Mouse (Mus musculus) liver, adult 2 months (tissue): ENCODE data around the gene 4930544G11Rik. TPM values are rescaled to one million over a fixed set of nuclear protein-coding genes. Genes with fewer than 3 reads are reported as not detected.

Experiments
- DNase-seq: peaks from one replicate; pipeline ENCODE4 v3.0.0-alpha.2; 2011; ENCODE audit warnings: low read depth, low spot score; ENCODE audit errors: extremely low read depth
- H3K27ac ChIP-seq: fragments of 200-500 bp; replicated peaks from 2 replicates; pipeline ENCODE4 v1.5.1; 2012; ENCODE audit warnings: low read depth, mild to moderate bottlenecking, control low read depth, inconsistent platforms, low read length; ENCODE audit not compliant: insufficient read depth
- H3K27me3 ChIP-seq: fragments of 200-500 bp; 2 replicates; pipeline ENCODE4 v1.6.1; 2012; ENCODE audit warnings: mild to moderate bottlenecking, moderate library complexity, low read length, inconsistent platforms; ENCODE audit not compliant: control insufficient read depth, insufficient read depth
- H3K36me3 ChIP-seq: fragments of 200-500 bp; 2 replicates; pipeline ENCODE4 v1.6.1; 2012; ENCODE audit warnings: low read length, inconsistent platforms; ENCODE audit not compliant: control insufficient read depth, insufficient read depth
- H3K4me1 ChIP-seq: fragments of 200-500 bp; 2 replicates; pipeline ENCODE4 v1.6.1; 2011; ENCODE audit warnings: low read length; ENCODE audit not compliant: control insufficient read depth, insufficient read depth
- H3K4me3 ChIP-seq: fragments of 200-500 bp; 2 replicates; pipeline ENCODE4 v1.5.1; 2011; ENCODE audit warnings: low read depth, mild to moderate bottlenecking, control low read depth, low read length, moderate library complexity; ENCODE audit not compliant: insufficient read depth
- H3K79me2 ChIP-seq: fragments of 200-500 bp; 2 replicates; pipeline ENCODE4 v1.6.1; 2012; ENCODE audit warnings: inconsistent platforms, mild to moderate bottlenecking, low read length, moderate library complexity; ENCODE audit not compliant: control insufficient read depth, insufficient read depth
- H3K9ac ChIP-seq: fragments of 200-500 bp; 2 replicates; pipeline ENCODE4 v1.6.1; 2012; ENCODE audit warnings: low read depth, mild to moderate bottlenecking, control low read depth, inconsistent platforms, low read length
- CTCF ChIP-seq: fragments of 200-500 bp; IDR thresholded peaks from 2 replicates; pipeline ENCODE4 v1.5.1; 2011; ENCODE audit warnings: low read depth, low read length, control low read depth
- POLR2A ChIP-seq: fragments of 200-500 bp; IDR thresholded peaks from 2 replicates; pipeline ENCODE4 v1.6.1; 2011; ENCODE audit warnings: low read length, control low read depth; ENCODE audit not compliant: insufficient read depth; ENCODE audit errors: extremely low read depth
- WGBS: fragments of 180-500 bp; shearing (Covaris S2); methylation state at CpG from one replicate; pipeline ENCODE4 v1.1.7; 2018; 5-methylcytosine and 5-hydroxymethylcytosine counted together
- polyA plus RNA-seq: library from polyadenylated mRNA; depleted of rRNA; stranded (reverse); fragments of >200 nt; gene quantifications from 2 replicates; pipeline ENCODE4 v1.2.3, GENCODE M21; 2012; rRNA removed
- total RNA-seq: library from RNA; depleted of rRNA; stranded (reverse); fragments of >200 nt; gene quantifications from 2 replicates; pipeline ENCODE4 v1.2.3, GENCODE M21; 2014; rRNA removed

The 4930544G11Rik gene
- total RNA-seq (not detected in 2 replicates), polyA plus RNA-seq (not detected in 2 replicates)

- Histone ChIP-seq H3K9ac (no peak within 1 kb of the TSS), H3K4me1 (no peaks in the 10 kb centered on the region), H3K27ac (no peak within 1 kb of the TSS), H3K4me3 (no peak within 1 kb of the TSS), H3K79me2 (no peaks in the 10 kb centered on the region), H3K36me3 (no peaks in the 10 kb centered on the region), H3K27me3 (no peaks in the 10 kb centered on the region)
- 97% methylated on average over 10 of the region's 10 CpGs for WGBS
- TF ChIP-seq CTCF, result no peak
- no peak for TF ChIP-seq POLR2A
- DNase-seq, result no peak
Measured at GRCm38 (mm10) chr6:65952309-65952708, at the start of gene 4930544G11Rik. Gene 4930544G11Rik (plus strand): TSS chr6:65952609.

GRCm38 (mm10) chr6:65906657-65907182 is 45.7 kb upstream of the 4930544G11Rik start:
- WGBS, result 83% methylated on average over 2 of the region's 2 CpGs
- TF ChIP-seq CTCF (no peak), POLR2A (no peak)
- Histone ChIP-seq H3K27me3 (no peaks in the 10 kb centered on the region), H3K27ac (no peak overlapping the region), H3K36me3 (no peaks in the 10 kb centered on the region), H3K79me2 (no peaks in the 10 kb centered on the region), H3K4me3 (no peak overlapping the region), H3K4me1 (no peaks in the 10 kb centered on the region), H3K9ac (no peak overlapping the region)
- no peak for DNase-seq

DNA sequence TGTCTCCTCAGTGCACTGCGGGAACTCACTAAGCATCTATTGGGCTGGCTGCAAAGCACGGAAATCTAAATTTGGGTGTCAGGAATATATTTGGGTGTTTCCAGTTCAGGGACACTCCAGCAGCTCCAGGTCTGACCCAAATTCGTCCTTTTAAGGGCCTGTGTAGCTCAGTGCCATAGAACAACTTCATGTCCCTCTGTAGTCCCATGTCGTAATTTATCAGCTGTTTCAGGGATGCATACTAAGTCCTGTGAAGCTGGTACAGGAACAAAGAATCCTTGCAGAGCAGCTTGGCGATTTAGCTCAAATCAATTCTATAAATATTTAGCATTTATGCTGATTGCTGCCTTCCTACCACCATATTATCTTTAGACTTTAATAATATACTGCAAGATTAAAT is 37.0 kb upstream of the 4930544G11Rik start:
- WGBS, result 79% methylated on average over 5 of the region's 5 CpGs

DNA sequence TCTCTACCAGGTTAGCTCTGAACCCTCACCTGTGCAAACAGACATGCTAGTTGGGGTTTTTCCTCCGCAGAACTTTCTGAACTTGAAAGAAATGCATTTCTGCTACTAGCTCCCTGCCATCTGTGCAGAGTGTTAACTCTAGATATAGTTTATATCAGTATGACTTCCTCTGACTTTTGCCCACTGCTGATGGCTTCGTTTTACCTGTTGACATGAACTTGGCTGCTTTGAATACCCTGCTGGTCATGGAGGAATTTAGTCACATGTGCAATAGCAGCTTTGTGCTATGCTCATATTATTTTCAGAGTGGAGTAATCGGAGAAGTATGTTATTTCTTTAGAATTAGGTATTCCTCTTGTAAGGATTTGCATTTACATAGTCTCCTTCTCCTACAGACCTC is 30.7 kb upstream of the 4930544G11Rik start:
- H3K36me3 ChIP-seq, result no peaks in the 10 kb centered on the region
- 73% methylated on average over 3 of the region's 3 CpGs for WGBS
- H3K79me2 ChIP-seq, result no peaks in the 10 kb centered on the region
- TF ChIP-seq CTCF (no peak), POLR2A (no peak)
- H3K4me1 ChIP-seq, result no peaks in the 10 kb centered on the region
- DNase-seq, result no peak
- no peak overlapping the region for H3K27ac ChIP-seq
- no peak overlapping the region for H3K9ac ChIP-seq
- H3K27me3 ChIP-seq, result no peaks in the 10 kb centered on the region
- H3K4me3 ChIP-seq, result no peak overlapping the region

More for the DNA sequence above, 37.0 kb upstream of the 4930544G11Rik start:
- TF ChIP-seq CTCF, result no peak
- TF ChIP-seq POLR2A, result no peak
- Histone ChIP-seq H3K79me2 (no peaks in the 10 kb centered on the region), H3K27me3 (no peaks in the 10 kb centered on the region), H3K27ac (no peak overlapping the region), H3K9ac (no peak overlapping the region), H3K4me3 (no peak overlapping the region), H3K4me1 (no peaks in the 10 kb centered on the region), H3K36me3 (no peaks in the 10 kb centered on the region)
- DNase-seq, result no peak

GRCm38 (mm10) chr6:65923501-65924084 is 28.8 kb upstream of the 4930544G11Rik start:
- 81% methylated on average over 4 of the region's 4 CpGs for WGBS
- Histone ChIP-seq H3K27ac (no peak overlapping the region), H3K4me3 (no peak overlapping the region), H3K4me1 (no peaks in the 10 kb centered on the region), H3K79me2 (no peaks in the 10 kb centered on the region), H3K27me3 (no peaks in the 10 kb centered on the region), H3K9ac (no peak overlapping the region), H3K36me3 (no peaks in the 10 kb centered on the region)
- DNase-seq, result no peak
- no peak for TF ChIP-seq POLR2A
- TF ChIP-seq CTCF, result no peak

DNA sequence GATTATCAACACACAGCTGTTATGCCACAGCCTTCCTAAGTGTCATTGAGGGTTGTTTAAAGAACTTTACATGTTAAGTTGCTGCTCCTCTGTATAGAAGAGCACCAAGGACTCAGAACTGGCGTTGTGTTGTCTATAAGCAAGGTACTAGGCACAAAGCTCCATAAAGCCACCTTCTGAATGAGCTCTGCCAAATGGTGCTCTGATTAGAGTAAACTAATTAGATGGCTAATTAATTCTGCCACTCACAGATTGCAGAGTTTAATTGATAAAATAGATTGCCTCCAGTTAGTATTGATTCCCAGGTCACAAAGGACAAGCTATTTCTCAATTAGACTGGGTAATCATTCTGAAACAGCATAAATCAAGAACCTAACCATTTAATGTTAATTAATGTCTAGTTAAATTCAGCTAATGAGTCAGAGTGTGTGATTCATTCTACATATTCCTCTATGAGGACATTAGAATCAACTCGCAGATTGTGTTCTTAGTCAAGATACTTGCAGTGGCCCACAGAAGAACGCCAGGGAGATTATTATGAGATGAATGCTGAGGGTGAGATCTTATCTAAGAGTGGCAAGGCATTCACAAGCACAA is 26.6 kb upstream of the 4930544G11Rik start:
- H3K4me3 ChIP-seq, result no peak overlapping the region
- H3K27me3 ChIP-seq, result no peaks in the 10 kb centered on the region
- H3K4me1 ChIP-seq, result no peaks in the 10 kb centered on the region
- H3K27ac ChIP-seq, result no peak overlapping the region
- no peak for TF ChIP-seq POLR2A
- TF ChIP-seq CTCF, result no peak
- H3K79me2 ChIP-seq, result no peaks in the 10 kb centered on the region
- WGBS, result 93% methylated on average over 3 of the region's 3 CpGs
- no peak for DNase-seq
- no peak overlapping the region for H3K9ac ChIP-seq
- H3K36me3 ChIP-seq, result no peaks in the 10 kb centered on the region
